Mouse (Mus musculus): ENCODE data around the gene Dnmt3l.

Dnmt3l gene

DNA sequence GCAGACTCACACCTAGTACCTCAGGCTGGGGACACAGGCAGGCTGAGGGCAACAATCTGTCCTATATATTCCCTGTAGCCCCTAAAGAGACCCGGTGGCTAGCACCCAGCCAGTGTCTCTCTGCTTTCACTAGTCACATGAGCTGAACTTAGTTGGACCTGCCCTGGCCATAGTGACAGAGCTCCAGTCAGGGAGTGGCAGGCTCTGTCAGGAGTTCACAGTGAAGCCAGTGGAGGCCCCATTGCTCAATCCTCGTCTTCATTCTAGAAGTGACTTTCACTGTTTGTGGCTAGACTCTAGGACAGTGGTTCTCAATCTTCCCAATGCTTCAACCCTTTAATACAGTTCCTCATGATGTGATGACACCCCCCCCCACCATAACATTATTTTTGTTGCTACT, 9.8 kb upstream of the Dnmt3l start:
- in situ Hi-C loops (cut with MseI, MboI): no loop called here

DNA sequence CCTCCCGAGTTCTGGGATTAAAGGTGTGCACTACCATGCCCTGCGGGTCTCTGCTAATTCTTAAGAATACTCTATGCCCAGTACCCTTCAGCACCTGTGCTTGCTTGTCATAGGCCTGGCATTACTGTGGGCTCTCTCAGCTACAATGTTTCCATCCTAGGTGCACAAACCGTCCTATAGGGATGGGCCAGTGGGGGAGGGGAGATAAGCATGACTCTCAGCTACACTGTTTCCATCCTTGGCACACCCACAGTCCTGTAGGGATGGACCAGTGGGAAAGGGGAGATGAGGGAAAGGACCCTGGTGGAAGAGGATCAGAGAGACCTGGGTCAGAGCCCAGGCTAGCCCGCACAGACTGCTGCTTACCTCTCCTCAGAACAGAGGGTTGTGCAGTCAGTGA, 4.6 kb upstream of the Dnmt3l start:
- in situ Hi-C loops (cut with MseI, MboI): no loop called here

DNA sequence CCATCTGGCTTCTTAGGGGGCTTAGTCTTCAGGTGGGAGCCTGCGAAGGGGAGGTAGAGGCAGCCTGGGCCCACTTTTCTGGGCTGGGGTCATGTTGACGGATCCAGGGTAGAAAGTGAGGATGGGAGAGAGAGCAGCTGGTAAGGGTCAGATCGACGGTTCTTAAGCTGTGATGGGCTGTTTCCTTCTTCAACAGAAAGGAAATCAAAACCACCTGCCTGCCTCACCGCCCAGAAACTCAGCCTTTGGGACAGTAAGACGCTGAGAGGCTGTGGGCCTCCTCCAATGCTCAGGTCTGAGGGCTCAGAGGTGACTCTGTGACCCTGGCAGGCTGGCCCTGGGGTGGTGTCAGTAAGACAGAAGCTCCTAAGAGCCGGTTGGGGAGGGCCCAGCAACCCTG, 349 bp downstream of the Dnmt3l start:
- in situ Hi-C loops (cut with MseI, MboI): no loop called here

DNA sequence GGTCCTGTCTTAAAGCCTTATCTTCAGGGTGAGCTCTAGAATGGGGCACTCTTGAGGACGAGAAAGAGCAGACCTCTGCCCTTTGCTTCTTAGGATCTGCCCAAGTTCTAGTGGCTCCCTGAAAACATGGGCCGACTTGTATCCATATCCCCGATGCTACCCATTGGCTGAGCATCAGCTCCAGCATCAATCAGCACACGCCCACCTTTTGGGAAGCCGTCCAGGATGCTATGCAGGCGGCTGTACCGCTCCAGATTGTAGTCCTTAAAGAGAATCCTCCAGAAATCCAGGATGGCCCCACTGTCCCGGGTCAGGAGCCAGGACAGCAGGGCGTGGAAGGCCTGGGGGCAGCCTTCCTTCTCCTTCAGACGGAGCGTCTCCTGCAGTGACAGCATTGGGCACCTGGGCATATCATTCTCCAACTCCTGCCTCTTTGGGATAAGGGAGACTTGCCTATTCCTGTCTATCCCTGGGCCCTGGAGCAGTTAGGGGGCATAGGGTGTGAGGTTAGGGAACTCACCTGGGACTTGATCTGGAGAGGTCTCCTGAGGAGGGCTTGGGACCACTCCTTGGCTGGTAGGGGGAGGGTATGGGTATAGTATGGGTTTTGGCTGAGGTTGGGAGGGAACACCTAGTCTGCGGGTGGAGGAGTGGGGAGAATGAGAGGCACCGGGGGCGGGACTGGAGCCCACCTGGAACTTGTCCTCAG, 1.1 kb downstream of the Dnmt3l start:
- in situ Hi-C loops (cut with MseI, MboI): no loop called here

DNA sequence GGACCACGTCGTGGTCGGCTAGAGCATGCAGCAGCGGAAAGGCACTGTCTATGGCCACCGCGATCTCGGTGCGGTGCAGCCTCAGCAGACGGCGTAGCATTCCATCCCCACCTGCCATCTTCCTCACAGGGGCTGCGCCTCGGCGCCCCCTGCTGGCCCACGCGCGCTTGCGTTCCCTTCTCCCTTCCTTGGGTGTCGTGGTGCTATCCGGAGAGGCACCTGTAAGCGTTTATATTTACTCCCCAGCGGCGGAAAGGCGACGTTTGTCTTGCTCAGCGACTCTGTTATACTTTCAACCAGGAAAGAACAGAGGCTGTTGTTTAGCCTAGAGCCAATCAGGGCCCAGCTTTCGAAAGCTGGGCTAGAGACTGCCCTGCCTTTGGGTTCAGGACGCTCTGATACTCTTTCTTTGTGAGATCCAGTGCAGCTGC, 1.7 kb downstream of the Dnmt3l start, which contains the start of gene Aire:
Aire (minus strand) TSS at position 205 of the 431 bp plus-strand sequence.
- in situ Hi-C loops (cut with MseI, MboI): no loop called here

DNA sequence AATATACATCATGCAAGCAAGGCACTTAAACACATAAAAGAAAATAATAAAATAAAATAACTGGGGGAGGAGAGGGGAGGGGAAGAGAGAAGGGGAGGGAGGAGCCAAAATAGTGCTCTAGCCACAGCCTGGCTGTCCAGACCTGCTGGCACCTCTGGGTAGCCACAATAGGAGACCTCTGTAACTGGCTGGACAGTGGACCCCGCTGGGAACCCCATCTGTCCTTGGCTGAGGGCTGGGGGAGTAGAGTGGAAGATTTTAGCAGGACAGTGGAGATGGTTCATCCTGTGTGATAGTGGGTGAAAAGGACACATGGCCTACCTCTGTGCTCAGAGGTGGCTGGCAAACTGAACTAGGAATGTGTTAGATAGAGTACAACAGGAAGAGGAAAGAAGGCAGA, 2.8 kb downstream of the Dnmt3l start:
- in situ Hi-C loops (cut with MseI, MboI): no loop called here

DNA sequence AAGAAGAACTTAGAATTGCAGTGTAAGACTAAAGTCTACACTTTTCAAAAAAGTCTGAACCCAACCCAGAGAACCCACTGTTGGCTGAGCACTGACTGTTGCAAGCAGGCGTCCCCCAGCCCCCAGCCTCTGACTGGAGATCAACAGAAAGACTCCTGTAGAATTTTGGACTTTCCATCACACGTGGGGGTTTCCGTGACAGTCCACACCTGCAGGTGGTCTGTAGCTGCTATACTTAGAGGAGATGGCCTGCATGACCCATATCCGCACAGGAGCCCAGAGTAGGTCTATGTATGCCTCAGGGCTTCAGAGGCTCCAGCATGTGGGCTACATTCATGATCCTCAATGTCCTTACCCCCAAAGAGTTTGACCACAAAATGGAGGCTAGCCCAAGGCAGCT, 4.6 kb downstream of the Dnmt3l start:
- in situ Hi-C loops (cut with MseI, MboI): no loop called here

DNA sequence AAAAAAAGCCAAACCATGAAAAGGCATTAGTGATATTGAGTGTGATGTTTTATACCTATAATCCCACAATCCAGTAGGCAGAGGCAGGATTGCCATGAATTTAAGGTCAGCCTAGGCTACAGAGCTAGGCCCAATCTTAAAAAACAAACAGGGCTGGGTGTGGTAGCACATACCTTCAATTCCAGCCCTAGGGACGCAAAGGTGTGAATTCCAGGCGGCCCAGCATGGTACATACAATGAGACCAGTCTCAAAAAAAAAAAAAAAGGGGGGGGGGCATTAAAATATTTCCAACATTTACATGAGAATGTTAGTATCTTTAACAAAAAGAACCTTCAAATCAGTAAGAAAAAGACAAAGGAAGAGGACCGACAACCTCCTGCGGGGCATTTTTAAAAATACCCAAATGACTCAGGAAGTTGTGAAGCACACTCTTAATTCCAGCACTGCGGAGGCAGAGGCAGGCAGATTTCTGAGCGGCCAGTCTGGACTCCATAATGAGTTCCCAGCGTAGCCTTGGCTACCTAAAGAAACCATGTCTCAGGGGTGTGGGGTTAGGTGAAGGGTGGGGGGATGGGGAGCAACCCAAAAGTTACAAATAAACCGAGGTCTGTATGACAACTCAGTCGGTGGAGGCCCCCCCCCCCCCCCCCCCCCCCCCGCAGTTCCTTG, 6.4 kb downstream of the Dnmt3l start:
- in situ Hi-C loops (cut with MseI, MboI): no loop called here

DNA sequence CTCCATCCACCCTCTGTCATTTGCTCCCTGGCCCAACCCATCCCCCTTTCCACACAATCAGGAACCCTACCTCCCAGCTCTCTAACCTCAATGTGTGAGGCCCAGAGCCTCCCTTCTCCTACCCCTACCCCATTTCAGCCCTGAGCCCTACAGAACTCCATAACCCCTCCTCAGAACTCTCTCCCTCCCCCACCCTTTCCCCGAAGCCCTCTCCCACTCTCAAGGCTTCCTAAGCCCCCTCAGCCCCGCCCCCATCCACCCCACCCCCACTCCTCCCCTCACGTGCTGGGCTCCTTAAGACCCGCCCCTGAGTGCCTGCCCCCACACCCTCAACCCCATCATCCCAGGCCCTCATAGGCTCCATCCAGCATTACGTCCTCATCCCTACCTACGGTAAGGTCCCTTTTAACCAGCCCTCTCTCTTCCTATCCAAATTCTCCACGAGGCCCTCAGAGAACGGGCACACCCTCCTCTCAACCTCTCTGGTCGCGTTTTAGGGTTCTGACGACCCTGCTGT, 7.8 kb downstream of the Dnmt3l start:
- in situ Hi-C loops (cut with MseI, MboI): no loop called here

DNA sequence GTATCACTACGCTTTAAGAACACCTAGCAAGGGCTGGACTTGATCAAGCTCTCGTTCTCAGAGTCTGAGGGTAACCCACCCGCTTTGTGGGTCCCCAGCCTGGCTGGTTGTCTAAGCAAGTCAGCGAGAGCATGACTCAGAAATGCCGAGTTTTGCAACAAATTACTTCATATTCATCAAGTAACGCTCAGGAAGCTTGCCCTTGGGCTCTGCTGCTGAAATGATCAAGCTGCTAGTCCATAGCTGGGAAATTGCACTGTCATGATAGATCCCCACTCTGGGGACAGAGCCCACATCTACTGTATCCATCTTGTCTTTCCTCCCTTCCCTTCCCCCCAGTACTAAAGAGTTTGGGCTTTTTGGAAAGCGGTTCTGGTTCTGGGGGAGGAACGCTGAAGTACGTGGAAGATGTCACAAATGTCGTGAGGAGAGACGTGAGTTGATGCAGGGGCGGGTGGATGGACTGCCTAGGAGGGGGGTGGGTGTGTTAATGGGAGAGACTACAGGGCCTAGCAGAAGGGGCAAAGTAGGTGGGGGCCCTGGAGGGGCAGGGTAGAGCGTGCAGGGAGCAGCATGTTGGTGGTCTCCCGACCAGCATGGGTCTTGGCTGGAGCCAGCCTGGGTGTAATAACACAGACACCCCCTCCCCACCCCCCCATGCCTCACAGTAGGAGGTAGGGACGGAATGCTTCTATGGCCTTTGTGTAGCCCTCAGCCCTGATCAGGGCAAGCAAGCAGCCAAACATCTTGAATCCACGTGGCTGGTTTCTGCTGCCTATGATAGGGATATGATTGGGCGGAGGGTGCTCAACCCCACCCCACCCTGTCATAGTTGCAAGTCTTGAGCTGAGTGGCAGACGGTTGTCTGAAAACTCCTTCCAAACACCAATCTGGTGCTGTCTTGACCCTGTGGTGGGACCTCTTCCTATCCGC, 13.2 kb downstream of the Dnmt3l start:
- in situ Hi-C loops (cut with MseI, MboI): no loop called here

DNA sequence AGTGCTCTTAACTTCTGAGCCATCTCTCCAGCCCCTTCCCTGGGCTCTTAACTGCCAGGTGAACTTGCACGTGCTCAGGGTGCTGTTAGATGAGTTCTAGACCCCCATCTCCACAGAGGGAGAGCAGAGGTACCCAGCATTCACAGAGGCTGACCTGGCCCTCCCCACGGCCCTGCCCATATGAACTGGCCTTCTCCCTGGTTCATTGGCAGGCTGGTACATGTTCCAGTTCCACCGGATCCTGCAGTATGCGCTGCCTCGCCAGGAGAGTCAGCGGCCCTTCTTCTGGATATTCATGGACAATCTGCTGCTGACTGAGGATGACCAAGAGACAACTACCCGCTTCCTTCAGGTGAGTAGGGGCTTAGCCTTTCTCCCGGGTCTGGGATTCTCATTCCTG, 15.3 kb downstream of the Dnmt3l start:
- in situ Hi-C loops (cut with MseI, MboI): no loop called here

DNA sequence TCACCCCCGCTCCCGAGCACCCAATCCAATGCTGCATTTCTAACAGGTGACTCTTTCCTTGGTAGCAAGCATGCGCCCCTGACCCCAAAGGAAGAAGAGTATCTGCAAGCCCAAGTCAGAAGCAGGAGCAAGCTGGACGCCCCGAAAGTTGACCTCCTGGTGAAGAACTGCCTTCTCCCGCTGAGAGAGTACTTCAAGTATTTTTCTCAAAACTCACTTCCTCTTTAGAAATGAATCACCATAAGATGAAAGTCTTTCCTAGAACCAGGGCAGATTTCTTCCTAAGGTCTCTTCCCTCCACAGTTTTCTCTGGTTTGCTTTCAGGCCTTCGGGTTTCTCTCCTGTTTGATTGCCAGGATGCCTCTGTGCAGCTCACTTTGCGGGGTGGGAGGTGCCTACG, 21.4 kb downstream of the Dnmt3l start:
- in situ Hi-C loops (cut with MseI, MboI): no loop called here

DNA sequence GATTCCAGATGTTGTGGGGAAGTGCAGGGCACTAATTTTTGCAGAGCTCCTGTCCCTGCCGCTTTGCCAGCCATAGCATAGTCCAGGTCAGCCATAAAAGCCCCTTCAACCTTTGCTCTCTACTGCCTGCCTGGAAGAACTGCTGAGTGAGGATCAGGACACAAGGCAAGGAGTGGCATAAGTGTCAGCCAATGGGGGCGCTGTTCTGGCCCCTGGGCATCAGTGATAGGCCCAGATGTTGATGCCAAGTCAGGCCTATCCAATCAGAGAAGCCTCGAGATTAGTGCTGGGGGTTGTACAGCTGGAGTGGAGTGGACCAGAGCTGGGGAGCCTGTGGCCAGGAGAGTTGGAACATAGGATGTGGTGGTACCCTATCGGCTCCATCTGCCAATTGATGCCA, 25.5 kb downstream of the Dnmt3l start:
- in situ Hi-C loops (cut with MseI, MboI): no loop called here

DNA sequence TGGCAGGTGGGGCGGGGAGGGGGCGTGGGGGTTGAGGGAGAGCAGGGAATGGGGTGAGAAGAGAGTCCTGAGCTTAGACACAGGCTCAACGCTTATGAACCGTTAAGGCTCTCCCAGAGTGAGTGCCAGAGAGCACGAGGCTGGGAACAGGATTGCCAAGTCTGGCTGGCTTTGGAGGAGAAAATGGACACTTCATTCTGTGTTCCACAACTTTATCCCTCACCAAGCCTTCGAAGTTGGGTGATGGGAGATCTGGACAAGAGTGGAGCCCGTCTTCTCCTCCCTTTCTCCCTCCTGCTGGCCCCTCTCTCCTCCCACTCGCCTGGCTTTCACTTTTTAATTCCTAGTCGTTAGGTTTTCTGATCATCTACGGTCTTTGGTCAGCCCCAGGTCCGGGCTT, 26.8 kb downstream of the Dnmt3l start:
- in situ Hi-C loops (cut with MseI, MboI): no loop called here

DNA sequence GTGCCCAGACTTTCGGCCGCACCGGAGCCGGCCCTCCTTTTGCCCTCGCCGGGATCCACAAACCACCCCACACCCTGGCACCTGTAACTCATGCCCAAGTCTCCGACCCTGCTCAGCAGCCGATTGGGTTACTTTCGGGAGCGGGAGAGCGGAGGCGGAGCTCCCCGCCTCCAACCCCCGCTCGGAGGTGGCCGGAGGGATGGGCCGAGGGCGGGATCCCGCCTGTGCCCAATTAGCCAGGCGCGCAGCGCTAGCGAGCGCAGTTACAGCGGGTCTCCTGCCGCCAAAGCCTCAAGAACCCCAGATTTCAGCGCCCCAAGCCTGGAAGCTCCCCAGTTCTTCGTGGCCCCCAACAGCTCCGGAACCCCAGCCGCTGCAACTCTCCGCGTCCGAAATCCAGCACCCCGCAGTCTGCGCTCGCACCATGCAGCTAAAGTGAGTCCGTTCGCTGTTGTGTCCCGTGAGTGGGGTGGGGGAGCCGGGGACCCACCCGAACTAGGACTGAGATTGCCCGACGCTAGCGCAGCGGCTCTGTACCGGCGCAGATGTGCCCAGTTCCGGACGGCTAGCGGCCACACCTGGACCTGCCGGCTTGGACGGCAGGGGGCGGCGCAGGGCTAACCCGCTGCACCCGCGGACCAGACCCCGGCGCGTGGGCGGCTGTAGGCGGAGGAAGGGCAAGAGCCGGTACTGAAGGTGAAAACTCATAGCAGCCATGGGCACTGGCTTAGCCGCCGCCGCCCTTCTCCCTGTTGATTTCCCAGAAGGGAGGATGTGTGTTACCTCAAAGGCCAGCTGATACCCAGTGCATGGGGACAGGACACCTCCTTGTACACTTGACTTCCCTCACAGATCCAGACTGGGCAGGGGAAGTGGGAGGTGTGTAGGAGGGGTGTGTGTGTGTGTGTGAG, 27.6 kb downstream of the Dnmt3l start, which contains the start of gene Icosl:
Icosl (plus strand) TSS at position 202 of the 911 bp plus-strand sequence.
- in situ Hi-C loops (cut with MseI, MboI): no loop called here

DNA sequence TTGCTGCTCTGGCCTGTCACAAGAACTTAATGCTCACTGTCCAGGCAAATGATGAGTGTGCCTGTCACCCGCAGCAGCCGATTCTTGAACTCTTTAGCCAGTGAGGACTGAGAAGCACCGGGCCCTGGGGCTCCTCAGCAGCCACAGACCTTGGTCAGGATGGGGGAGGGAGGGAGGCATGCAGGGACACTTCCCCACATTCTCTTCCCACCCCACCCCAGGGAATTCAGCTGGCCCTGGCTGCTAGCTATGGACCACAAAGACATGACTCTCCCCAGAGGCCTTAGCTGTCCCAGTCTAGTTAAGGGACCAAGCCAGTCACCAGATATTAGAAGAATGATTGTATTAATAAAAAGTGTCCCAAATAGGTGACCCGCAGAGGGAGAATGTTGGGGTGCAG, 32.4 kb downstream of the Dnmt3l start:
- in situ Hi-C loops (cut with MseI, MboI): no loop called here

DNA sequence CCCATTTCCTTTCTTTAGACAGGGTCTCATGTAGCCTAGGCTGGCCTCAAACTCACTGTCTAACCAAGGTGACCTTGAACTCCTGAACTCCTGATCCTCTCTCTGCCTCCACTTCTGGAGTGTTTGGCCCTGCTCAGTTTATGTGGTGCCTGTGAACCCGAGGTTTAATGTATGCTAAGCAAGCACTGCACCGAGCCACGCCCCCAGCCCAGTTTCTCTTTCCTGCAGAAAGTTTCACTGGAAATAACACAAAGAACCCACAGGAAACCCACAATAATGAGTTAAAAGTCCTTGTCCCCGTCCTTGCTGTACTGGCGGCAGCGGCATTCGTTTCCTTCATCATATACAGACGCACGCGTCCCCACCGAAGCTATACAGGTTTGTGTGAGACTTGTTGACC, 33.2 kb downstream of the Dnmt3l start:
- in situ Hi-C loops (cut with MseI, MboI): no loop called here

DNA sequence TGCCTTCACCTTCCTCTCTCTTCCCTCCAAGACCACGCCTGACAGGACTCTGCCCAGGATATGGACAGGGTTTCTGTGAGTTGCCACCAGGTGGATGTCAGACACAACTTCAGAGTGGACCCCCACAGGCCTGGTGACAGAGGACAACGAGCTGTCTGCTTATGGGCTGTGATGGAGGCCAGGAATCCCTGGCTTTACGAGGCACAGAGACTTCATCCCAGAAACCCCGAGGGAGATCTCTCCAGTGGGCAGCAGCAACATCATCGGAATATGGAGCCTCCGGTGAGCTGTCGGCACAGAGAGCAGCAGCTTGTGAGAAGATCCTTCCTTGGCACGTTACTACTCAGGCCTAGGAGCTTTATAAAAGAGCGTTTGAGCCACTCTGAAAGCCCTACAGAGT, 36.1 kb downstream of the Dnmt3l start:
- in situ Hi-C loops (cut with MseI, MboI): no loop called here

DNA sequence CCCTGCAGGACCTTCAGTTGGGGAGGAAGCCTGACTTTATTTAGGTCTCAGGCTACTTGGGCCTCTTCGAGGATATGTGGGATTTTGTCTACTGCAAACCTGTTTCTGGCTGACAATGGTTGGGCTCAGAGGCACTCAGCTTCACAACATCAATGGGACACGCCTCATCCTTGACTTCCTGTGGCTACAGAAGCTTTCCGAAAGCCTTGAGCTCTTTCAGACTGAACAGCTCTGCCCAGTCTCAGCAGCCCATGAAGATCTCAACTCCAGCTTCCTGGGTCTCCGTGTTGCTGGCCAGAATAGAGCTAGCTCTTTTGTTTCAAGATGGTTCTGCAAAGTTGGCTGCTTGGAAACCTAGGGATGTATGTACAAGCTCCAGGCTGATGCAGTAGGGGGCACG, 36.5 kb downstream of the Dnmt3l start:
- in situ Hi-C loops (cut with MseI, MboI): no loop called here

DNA sequence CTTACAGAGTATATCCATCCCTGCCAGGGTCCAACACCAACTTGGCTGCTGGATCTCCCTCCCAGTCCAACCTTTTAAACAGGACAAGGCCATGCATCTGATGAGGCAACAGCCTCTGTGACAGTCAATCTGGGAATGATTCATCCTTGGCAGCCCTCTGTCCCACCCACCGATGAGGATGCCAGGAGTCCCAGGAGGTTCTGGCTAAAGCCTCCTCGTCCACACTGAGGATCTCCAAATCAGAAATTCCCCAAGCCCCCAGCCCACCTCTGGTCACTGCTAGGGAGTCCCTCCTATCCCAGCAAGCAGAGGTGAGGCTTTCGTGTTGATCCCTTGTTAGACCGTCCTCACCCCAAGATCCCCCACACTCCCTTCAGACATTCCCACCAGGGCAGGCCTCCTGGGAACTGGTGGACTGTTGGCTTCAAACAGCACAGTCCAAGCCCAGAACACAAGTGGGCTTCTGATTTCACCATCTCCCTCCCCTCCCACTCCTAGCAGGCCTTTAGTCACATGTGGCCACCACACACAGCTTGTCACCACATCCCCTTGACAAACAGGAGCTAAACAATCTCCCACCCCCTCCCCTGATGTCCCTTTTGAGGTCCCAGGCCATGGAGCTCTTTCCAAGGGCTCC, 38.3 kb downstream of the Dnmt3l start:
- in situ Hi-C loops (cut with MseI, MboI): loop anchor here in 1 of 2 experiments (10.0 kb wide), 1 partner anchor 65 kb away; no protein-coding TSS in a partner anchor
